Mouse (Mus musculus): ENCODE results near the gene Mcemp1.

The Mcemp1 gene

DNA sequence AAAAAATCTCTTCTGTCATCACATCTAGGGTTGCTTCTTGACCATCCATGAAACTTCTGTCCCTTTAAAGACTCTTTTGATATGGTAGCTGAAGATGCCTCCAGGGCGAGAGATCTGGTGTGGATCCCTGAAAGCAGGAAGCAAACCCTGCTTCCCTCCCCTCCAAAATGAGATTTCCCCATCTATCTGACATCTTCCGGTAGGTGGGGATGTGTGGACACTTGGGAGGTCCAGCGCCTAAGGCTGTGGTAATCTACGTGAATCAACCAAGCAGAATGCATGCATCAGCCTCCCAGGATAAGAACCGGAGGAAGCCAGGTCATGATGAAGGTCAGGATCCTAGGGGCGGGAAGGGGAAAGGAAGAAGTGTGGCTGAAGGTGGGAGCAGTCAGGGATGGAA lies at the start of gene Mcemp1:
Gene Mcemp1, plus strand, starts transcription at position 248 of the 400 bp plus-strand sequence.
- DNase-seq, result no peak

DNA sequence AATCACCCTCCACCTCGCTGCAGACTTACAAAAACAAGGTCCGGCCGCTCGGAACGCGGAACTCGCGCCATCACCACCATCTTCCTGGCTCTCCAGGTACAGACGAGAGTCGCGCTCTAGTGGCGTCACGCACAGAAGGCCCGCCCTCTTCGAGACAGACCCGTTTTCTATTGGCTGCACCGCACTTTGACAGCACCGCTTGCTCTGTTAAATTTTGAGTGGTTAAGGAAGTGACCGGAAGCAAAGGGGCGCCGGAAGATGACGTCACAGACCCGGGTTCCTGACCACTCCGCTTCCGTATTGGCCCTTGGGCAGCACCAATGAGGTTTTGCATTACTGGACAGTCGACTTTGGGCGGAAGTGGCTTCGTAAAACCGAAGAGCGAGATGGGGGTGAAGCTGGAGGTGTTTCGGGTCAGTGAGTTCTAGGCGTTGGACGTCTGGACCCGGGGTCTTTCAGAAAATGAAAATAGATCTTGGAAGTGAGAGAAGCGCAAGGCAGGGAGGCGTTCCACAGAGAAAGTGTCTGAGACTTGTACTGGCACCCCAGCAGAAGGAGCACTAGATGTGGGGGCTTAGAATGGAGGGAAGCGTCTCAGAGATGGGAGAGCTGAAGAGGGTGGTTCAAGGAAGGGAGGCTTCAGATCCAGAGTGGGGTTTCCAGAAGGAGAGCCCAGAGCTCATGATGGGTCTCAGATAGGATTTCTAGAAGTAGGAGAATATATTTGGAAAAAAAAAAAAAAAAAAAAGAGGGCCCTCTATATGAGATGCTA lies 44.2 kb upstream of the Mcemp1 start, which contains the start of the genes Xab2 and Pet100:
Gene Xab2, minus strand, starts transcription at position 118 of the 772 bp plus-strand sequence.
Gene Pet100, plus strand, starts transcription at position 350 of the 772 bp plus-strand sequence.
- DNase-seq, result peak; percentile 100

DNA sequence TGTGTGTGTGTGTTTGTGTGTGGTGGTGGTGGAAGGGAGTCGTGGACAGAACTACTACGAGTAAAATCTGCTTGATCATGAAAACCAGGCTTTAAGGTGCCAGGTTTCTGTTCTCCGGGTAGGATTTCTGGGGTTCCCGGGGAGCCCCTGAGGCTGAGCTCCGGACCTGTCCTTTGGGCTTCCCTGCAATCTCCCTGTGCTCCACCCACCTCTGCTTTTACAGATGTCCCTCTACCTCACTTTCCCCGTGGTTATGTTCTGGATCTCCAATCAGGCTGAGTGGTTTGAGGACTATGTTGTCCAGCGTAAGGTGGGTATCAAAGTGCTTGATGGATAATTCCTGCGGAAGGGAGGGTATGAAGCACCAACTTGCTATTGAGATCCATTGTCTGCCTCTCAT lies 43.4 kb upstream of the Mcemp1 start:
- peak; percentile 55 for DNase-seq

DNA sequence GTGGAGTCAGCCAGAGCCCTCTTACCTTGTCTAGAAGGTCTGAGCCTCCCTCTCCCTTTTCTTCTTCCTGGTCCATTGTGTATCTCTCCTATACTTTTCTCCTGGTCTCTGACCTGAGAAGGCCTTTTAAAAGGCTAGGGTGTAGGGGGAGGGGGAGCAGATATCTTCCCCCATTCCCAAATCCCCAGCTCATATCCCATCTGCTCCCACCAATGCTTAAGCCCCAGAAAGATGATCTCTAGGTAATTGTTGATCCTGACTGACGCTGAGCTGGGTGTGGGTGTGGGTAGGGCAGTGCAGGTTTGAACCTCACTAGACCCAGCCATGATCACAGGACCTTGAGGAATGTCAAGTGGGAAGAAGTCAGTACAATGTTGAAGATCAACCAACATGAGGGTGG lies 40.1 kb upstream of the Mcemp1 start, which contains the start of gene Pcp2:
Gene Pcp2, minus strand, starts transcription at position 101 of the 400 bp plus-strand sequence.
- no peak for DNase-seq

DNA sequence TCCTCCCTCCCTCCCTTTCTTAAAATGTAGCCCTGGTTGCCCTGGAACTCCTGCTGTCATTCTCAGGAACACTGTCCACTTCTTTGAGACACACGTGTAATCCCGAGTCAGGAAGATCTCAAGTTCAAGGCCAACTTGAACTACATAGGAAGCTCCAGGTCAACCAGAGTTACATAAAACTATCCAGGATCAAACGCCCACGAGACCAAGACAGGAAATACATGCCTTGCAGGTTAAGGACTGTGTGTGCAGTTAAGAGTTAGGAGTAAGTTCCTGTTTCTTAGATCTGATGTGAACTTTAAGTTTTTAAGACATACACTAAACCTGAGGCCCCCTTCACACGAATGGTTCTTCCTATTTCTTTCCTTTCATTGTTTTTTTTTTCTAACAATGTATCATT lies 38.6 kb upstream of the Mcemp1 start:
- DNase-seq, result no peak

DNA sequence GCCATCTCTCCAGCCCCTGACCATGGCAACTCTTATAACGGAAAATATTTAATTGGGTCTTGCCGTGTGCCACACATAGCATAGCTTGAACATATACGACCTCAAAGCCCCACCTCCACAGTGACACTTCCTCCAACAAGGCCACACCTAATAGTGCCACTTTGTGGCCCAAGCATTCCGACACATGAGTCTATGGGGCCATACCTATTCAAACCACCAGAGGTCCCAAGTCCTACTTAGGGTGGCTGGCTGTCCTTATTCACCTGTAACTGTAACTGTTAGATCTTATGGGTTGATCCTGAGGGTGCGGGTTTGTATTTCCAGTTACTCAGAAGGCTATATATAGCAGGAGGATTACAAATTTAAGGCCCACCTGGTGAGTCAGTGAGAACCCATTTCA lies 37.5 kb upstream of the Mcemp1 start:
- no peak for DNase-seq

DNA sequence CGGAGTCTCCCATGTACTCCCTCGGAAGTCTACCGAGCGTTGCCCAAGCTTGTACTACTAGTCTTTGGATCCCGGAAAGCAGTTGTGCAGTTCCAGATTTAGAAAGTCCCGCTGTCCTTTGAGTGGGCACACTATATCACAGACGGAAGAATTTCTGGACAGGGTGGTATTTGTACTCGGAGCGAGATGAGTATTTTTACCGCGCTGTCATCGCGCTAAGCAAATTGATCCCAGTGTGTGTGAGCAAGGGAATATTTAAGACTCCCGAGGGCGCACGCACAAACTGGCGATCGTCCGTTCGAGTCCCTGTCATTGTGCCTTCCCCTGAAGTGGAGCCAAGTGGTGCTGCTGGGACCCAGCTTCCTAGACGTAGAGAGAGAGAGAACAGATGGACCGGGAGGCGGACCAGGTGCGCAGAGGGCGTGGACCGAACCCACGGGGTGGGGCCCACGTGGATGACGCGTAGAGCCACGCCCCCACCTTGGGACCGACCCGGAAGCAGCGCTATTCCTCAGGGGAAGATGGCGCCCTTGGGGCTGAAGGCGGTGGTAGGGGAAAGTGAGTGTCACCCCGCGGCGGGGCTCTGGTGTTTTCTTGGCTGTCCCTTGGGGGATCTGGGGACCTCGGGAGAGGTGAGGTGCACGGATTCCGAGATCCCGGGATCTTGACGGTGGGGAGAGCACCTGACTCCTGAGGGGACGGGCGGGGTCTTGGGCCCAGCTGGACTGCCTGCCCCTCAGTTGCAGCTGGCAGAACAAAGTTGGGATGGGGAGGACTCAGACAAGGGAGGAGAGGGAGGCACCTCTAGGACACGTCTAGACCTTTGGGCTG lies 34.7 kb upstream of the Mcemp1 start, which contains the start of gene Stxbp2:
Gene Stxbp2, plus strand, starts transcription at position 309 of the 831 bp plus-strand sequence.
- DNase-seq, result peak; percentile 83

DNA sequence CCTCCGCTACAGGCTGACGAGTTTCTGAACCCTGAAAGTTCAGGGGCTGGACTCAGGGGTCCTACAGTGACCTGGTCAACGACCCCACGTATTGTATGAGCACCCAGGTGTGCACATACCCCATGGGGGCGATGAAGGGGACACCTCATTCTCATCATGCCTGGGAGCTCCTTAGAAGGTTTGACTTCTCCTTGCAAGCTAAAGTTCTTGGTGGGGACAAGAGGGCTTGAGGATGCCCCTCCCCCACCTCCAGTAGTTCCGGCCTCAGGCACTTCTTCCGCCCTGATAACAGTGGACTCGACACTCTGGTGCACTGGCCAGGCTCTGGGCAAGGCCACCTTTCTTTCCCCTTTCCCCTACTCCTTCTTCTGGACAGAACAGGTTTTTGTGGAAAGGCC lies 34.1 kb upstream of the Mcemp1 start:
- DNase-seq, result no peak

DNA sequence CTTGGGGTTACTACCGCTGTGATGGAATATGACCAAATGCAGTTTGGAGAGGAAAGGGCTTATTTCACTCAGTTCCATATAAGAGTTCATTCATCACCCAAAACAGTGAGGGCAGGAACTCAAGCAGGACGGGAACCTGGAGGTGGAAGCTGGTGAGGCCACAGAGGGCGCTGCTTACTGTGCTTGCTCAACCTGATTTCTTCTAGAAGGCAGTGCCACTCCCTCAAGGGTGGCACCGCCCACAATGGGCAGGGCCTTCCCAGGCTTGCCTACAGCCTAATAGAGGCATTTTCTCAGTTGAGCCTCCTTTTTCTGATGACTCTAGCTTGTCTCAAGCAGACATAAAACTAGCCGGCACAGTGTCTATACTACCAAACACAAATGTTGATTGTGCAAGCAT lies 19.8 kb upstream of the Mcemp1 start:
- DNase-seq, result no peak

DNA sequence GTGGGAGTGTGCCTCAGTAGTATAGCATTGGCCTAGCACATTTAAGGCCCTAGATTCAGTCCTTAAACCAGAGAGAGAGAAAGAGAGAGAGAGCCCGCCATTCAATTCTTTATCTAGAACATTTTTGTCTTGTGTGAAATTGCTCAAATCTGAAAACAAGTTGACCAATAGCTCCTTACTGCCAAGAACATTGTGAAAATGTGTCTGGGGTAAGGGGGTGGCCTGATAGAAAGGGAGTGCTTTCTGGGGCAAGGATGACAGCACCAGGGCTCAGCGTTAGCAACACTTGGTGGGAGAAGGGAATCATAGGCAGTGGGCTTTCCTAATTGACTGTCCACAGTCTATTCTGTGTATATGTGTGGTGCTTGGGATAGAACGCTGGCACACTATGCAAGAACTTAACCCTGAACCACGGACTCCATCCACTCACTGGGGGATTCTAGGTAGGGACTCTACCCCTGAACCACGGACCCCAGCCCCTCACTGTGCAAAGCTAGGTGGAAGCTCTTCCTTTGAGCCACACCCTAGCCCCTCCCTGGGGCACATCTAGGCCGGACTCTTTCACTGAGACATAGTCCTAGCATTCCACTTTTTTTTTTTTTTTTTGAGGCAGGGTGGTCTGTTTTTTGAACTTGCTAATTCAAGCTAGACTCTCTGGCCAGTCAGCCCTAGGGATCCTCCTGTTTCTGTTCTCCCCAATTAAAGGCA lies 18.6 kb upstream of the Mcemp1 start:
- DNase-seq, result no peak

DNA sequence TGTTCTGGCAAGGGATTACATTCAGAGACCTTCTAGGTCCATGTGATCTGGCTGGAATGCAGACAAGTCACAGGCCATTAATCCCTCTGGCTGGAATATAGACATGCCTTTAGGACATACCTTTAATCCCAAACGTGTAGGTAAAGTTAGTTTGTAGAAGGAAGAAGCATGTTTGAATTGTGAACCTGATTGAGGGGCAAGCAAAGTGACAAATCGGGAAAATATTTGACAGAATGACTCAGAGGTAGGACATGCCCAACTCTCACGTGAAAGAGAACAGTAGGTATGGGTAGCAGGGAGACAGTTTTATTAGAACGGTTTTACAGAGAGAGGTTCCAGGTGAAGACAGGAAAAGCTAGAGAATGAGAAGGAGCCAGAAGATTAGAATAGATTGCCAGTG lies 18.0 kb upstream of the Mcemp1 start:
- no peak for DNase-seq

DNA sequence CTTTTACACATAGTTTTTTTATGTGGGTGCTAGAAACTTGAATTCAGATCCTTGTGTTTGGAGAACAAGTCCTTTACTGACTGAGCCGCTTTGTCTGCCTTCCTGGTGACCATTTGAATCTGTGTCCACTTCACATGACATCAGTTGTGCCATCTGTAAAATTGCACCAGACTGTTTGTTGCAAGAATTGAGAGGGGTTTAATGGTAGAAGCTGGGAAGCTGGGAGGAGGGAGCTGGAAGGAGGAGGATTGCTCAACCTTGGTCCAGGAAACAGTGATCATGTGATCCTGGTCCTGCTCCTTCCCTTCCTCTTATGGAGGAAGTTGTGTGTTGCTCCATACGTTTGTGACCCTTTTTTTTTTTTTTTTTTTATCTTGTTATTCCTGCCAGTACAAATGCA lies 17.3 kb upstream of the Mcemp1 start:
- no peak for DNase-seq

DNA sequence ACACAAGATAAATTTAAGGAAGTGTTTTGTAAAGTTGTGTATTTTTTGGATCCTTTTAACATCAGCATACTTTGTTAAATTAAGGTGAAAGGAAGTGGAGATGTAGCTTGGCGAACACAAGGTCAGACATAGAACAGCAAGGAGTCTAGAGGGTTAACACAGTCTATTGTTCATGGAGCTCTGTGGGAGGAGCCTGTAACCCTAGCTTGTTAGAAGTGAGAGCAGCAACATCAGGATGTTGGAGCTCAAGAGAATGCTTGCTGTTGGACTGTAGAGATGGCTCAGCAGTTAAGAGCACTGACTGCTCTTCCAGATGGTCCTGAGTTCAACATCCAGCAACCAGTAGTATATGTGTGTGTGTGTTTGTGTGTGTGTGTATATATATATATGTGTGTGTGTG lies 16.6 kb upstream of the Mcemp1 start:
- no peak for DNase-seq

DNA sequence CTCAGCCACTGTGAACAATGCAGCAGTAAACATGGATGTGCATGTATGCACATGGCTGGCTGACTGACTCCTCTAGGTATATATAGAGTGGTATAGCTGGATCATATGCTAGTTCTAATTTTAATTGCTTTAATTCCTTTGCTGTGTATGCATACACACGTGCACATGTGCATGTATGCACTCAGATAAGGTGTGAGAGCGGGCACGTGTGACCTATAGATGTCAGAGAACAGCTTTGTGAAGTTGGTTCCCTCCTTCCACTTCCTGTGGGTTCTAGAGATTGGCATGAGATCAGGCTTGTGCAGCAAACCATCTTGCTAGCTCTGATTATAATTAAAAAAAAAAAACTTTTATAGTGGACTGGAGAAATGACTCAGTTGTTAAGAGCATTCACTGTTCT lies 12.7 kb upstream of the Mcemp1 start:
- no peak for DNase-seq

DNA sequence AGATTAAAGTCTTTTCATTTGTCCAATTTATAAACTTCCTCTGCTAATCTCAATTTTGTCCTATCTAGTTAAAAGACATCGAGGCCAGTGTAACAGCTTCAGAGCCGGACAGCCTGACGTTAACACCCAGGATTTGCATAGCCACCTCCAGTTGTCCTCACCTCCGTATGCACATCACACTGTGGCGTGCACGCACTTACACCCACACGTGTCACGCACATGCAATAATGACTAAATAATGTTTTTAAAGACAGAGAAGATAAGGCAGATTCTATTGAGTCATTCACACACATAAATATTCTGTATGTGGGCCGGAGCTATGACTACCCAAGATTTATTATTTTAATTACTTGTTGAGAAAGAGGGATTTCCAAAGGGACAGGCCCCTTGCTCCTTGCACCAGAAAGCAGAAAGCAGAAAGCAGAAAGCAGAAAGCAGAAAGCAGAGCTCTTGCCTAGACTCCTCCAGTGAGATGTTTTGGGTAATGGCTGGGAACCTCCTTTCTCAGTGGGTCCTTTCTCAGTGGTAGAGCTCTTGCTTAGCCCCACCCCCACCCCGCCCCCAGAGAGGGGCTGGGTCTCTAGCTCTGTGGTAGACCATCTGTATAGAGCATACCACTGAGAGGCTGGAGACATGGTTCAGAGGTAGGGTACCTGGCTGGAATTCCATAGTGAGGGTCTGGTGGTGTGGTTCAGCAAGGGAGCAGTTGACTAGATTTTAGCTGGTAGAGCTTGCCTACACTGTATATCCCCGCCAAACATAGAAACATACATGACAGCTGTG lies 10.6 kb upstream of the Mcemp1 start:
- no peak for DNase-seq

DNA sequence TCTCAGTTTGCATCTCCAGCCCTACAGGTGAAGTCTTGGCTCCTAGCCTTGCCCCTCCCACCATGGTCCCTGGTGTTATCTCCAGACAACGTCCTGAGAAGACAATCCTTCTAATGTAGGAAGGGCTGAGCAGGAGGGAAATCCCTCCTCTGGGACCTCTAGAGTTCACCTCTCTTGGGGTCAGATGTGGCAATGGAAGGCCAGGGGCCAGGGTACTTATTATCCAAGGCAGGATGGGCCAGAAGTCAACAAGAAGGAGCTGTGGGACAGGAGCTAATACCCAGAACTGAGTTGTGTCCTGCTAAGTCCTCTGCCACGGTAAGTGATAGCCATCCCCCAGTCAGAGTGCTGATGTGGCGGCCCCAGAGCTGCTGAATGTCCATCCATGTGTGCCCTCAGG lies 10.0 kb upstream of the Mcemp1 start, which contains the start of gene Retn:
Gene Retn, plus strand, starts transcription at position 245 of the 400 bp plus-strand sequence.
- no peak for DNase-seq

DNA sequence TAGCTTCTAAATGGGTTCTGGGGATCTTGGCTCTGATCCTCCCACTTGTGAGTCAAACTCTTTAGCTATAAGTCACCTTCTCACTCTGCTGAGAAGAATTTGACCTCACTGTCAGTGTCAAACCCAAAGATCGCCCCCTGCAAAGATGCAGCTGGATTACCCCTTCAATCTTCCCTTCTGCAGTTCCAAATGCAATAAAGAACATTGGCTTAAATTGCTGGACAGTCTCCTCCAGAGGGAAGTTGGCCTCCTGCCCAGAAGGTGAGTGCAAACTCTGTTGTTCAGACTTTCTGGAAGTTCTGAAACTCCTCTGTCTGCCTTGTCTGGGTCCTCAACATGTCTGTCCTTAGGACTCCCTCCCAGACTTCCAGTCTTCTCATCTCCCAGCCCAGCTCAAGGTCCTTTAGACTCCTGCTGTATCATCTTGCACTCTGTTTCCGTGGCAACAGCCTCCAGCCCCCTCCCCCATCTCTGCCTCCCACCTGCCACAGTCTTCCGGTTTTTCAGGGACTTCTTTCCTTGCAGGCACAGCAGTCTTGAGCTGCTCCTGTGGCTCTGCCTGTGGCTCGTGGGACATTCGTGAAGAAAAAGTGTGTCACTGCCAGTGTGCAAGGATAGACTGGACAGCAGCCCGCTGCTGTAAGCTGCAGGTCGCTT lies 8.7 kb upstream of the Mcemp1 start:
- DNase-seq, result no peak

DNA sequence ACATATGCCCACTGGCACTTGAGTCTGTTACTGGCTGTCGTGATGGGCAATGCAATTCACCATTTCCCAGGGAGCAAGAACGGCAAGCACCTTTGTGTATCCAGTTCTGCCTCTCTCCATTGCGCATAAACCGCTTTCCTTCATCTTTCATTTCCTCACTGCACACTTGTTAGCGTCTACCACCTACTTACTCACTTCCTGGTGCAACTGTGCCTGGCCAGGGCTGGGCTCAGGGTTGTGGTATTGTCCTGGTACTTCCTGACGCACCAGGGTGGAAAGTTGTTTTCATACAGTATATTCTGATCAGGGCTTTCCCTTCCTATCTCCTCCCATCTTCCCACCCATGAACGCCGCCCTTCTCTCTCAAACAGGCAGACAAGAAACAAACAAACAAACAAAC lies 4.7 kb upstream of the Mcemp1 start:
- no peak for DNase-seq

DNA sequence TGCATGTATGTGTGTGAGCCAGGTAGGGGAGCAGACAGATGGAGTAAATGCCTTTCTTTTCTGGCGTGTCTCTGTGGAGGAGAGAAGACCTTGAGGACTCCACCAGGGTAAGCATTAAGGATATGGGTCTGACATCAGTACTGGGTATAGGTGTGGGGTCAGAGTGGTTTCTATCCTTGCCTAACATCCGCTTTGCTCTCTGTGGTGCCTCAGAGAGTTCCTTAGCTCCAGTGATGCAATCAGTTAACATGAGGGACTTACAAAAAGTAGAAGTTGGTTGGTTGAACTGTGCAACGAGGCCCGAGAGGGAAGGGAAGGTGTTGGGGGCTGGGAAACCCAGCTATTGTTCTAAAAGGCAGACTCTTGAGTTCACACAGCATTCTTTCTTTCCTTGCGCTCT lies 1.1 kb upstream of the Mcemp1 start:
- DNase-seq, result no peak

DNA sequence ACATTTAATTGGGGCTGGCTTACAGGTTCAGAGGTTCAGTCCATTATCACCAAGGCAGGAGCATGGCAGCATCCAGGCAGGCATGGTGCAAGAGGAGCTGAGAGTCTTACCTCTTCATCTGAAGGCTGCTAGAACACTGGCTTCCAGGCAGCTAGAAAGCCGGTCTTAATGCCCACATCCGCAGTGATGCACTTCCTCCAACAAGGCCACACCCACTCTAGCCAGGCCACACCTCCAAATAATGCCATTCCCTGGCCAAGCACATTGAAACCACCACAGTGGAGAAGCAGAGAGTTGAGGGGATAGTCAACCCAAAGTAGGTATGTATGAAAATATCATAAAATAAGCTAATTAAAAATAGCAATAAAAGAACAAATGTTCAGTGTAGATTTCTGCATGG lies 4.8 kb downstream of the Mcemp1 start:
- DNase-seq, result peak; percentile 26

DNA sequence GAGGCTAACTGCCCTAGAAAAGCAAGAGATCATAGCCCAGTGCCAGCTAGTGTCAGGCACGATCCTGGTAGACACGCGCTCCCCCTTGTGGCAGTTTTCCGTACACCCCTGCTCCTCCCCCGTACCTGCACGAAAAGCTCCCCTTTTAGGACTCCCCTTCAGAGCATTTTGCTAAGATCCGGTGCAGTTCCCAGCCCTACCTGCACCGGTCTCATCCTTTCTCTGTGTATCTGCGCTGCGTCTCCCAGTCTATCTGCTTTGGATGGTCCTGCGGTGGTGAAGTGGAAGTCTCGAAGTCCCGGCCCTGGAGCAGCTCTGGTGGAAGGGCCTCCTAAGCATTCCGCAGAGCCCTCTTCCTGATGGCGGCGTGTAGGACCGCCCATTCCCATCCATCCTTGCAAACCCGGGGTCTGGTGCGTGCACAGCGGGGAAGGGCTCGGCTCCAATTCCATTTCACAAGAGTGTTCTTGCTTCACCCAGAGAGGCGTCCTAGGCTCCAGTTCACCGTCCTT lies 6.5 kb downstream of the Mcemp1 start, which contains the start of gene Fcor:
Gene Fcor, minus strand, starts transcription at position 383 of the 512 bp plus-strand sequence.
- peak; percentile 96 for DNase-seq
